Mouse (Mus musculus): ENCODE measurements at regions not wholly inside any gene's neighbourhood (a gene's known extent, or its start where the extent isn't known, plus 50 kb on each side); places are given as distances from the start of the nearest gene placed in this dataset.
"Not testable (repeated sequence)": the region's sequence is repeated elsewhere in the genome, so short reads cannot be mapped to it uniquely, and the experiment has no call there.

- Histone ChIP-seq H3K9me3 (ENCODE audit: control insufficient read depth, low read length) (no peaks in the 10 kb centered on the region), H3K36me3 (ENCODE audit: control insufficient read depth, insufficient read depth, low read length) (no peaks in the 10 kb centered on the region), H3K9ac (ENCODE audit: low read length) (no peak overlapping the region), H3K4me2 (ENCODE audit: low read depth, low read length, severe bottlenecking) (no peak overlapping the region), H3K4me1 (replicated peaks; ENCODE audit: control insufficient read depth, insufficient read depth, low read length) (no peaks in the 10 kb centered on the region), H3K4me3 (ENCODE audit: low read depth, low read length) (no peak overlapping the region), H3K27me3 (ENCODE audit: control insufficient read depth, insufficient read depth, low read length) (no peaks in the 10 kb centered on the region), H3K27ac (ENCODE audit: low read depth, low read length) (no peak overlapping the region)
- ATAC-seq (replicated peaks; ENCODE audit: low FRiP score) (no peak), DNase-seq (ENCODE audit: low spot score) (no peak)
- 71% methylated on average over 17 of the region's 17 CpGs for WGBS
Observed at GRCm38 (mm10) chr2:114411940-114412715, 210.9 kb upstream of the Zfp770 start.

- Histone ChIP-seq H3K4me1 (replicated peaks; ENCODE audit: control insufficient read depth, insufficient read depth, low read length) (no peaks in the 10 kb centered on the region), H3K36me3 (ENCODE audit: control insufficient read depth, insufficient read depth, low read length) (no peaks in the 10 kb centered on the region), H3K27ac (ENCODE audit: low read depth, low read length) (no peak overlapping the region), H3K27me3 (ENCODE audit: control insufficient read depth, insufficient read depth, low read length) (no peaks in the 10 kb centered on the region), H3K4me2 (ENCODE audit: low read depth, low read length, severe bottlenecking) (no peak overlapping the region), H3K9ac (ENCODE audit: low read length) (no peak overlapping the region), H3K4me3 (ENCODE audit: low read depth, low read length) (no peak overlapping the region), H3K9me3 (ENCODE audit: control insufficient read depth, low read length) (no peaks in the 10 kb centered on the region)
- ATAC-seq (replicated peaks; ENCODE audit: low FRiP score) = no peak
- 88% methylated on average over 3 of the region's 3 CpGs for WGBS
- DNase-seq (ENCODE audit: low spot score) = no peak
Observed at GRCm38 (mm10) chr2:114410717-114411116, 209.4 kb upstream of the Zfp770 start.

GRCm38 (mm10) chr2:114409542-114409941, 208.3 kb upstream of the Zfp770 start:
- Histone ChIP-seq H3K4me1 (replicated peaks; ENCODE audit: control insufficient read depth, insufficient read depth, low read length) (no peaks in the 10 kb centered on the region), H3K36me3 (ENCODE audit: control insufficient read depth, insufficient read depth, low read length) (no peaks in the 10 kb centered on the region), H3K9me3 (ENCODE audit: control insufficient read depth, low read length) (no peaks in the 10 kb centered on the region), H3K4me2 (ENCODE audit: low read depth, low read length, severe bottlenecking) (no peak overlapping the region), H3K27ac (ENCODE audit: low read depth, low read length) (no peak overlapping the region), H3K9ac (ENCODE audit: low read length) (no peak overlapping the region), H3K27me3 (ENCODE audit: control insufficient read depth, insufficient read depth, low read length) (no peaks in the 10 kb centered on the region), H3K4me3 (ENCODE audit: low read depth, low read length) (no peak overlapping the region)
- ATAC-seq (replicated peaks; ENCODE audit: low FRiP score) (no peak), DNase-seq (ENCODE audit: low spot score) (no peak)

GRCm38 (mm10) chr2:114407408-114407807, 206.1 kb upstream of the Zfp770 start:
- no peaks in the 10 kb centered on the region for H3K4me1 ChIP-seq (replicated peaks; ENCODE audit: control insufficient read depth, insufficient read depth, low read length)
- 32% methylated on average over 5 of the region's 5 CpGs for WGBS
- no peaks in the 10 kb centered on the region for H3K27me3 ChIP-seq (ENCODE audit: control insufficient read depth, insufficient read depth, low read length)
- ATAC-seq (replicated peaks; ENCODE audit: low FRiP score) (no peak), DNase-seq (ENCODE audit: low spot score) (no peak)
- no peak overlapping the region for H3K4me3 ChIP-seq (ENCODE audit: low read depth, low read length)
- H3K9ac ChIP-seq (ENCODE audit: low read length) = no peak overlapping the region
- H3K27ac ChIP-seq (ENCODE audit: low read depth, low read length) = no peak overlapping the region
- H3K36me3 ChIP-seq (ENCODE audit: control insufficient read depth, insufficient read depth, low read length) = no peaks in the 10 kb centered on the region
- no peaks in the 10 kb centered on the region for H3K9me3 ChIP-seq (ENCODE audit: control insufficient read depth, low read length)
- no peak overlapping the region for H3K4me2 ChIP-seq (ENCODE audit: low read depth, low read length, severe bottlenecking)

GRCm38 (mm10) chr2:114384566-114384965, 183.3 kb upstream of the Zfp770 start:
- Histone ChIP-seq H3K4me2 (ENCODE audit: low read depth, low read length, severe bottlenecking) (no peak overlapping the region), H3K4me3 (ENCODE audit: low read depth, low read length) (no peak overlapping the region), H3K9me3 (ENCODE audit: control insufficient read depth, low read length) (no peaks in the 10 kb centered on the region), H3K27me3 (ENCODE audit: control insufficient read depth, insufficient read depth, low read length) (peaks cover 2% of the 10 kb centered on the region; the same call in 1 of the 2 replicates), H3K27ac (ENCODE audit: low read depth, low read length) (no peak overlapping the region), H3K36me3 (ENCODE audit: control insufficient read depth, insufficient read depth, low read length) (no peaks in the 10 kb centered on the region), H3K9ac (ENCODE audit: low read length) (no peak overlapping the region), H3K4me1 (replicated peaks; ENCODE audit: control insufficient read depth, insufficient read depth, low read length) (no peaks in the 10 kb centered on the region)
- ATAC-seq (replicated peaks; ENCODE audit: low FRiP score) = no peak
- WGBS = 5% methylated on average over 3 of the region's 3 CpGs
- no peak for DNase-seq (ENCODE audit: low spot score)

- Histone ChIP-seq H3K9me3 (ENCODE audit: control insufficient read depth, low read length) (no peaks in the 10 kb centered on the region), H3K4me2 (ENCODE audit: low read depth, low read length, severe bottlenecking) (no peak overlapping the region), H3K27ac (ENCODE audit: low read depth, low read length) (no peak overlapping the region), H3K4me3 (ENCODE audit: low read depth, low read length) (no peak overlapping the region), H3K27me3 (ENCODE audit: control insufficient read depth, insufficient read depth, low read length) (no peaks in the 10 kb centered on the region), H3K36me3 (ENCODE audit: control insufficient read depth, insufficient read depth, low read length) (no peaks in the 10 kb centered on the region), H3K9ac (ENCODE audit: low read length) (no peak overlapping the region), H3K4me1 (replicated peaks; ENCODE audit: control insufficient read depth, insufficient read depth, low read length) (no peaks in the 10 kb centered on the region)
- 79% methylated on average over 1 of the region's 1 CpGs for WGBS
- DNase-seq (ENCODE audit: low spot score) = no peak
- no peak for ATAC-seq (replicated peaks; ENCODE audit: low FRiP score)
Observed at GRCm38 (mm10) chr2:114378844-114379533, 177.7 kb upstream of the Zfp770 start.

GRCm38 (mm10) chr2:114373476-114373875, 172.2 kb upstream of the Zfp770 start:
- H3K4me2 ChIP-seq (ENCODE audit: low read depth, low read length, severe bottlenecking) = no peak overlapping the region
- no peaks in the 10 kb centered on the region for H3K36me3 ChIP-seq (ENCODE audit: control insufficient read depth, insufficient read depth, low read length)
- H3K27me3 ChIP-seq (ENCODE audit: control insufficient read depth, insufficient read depth, low read length) = no peaks in the 10 kb centered on the region
- H3K4me1 ChIP-seq (replicated peaks; ENCODE audit: control insufficient read depth, insufficient read depth, low read length) = no peaks in the 10 kb centered on the region
- no peak overlapping the region for H3K4me3 ChIP-seq (ENCODE audit: low read depth, low read length)
- no peak overlapping the region for H3K9ac ChIP-seq (ENCODE audit: low read length)
- DNase-seq (ENCODE audit: low spot score) (no peak), ATAC-seq (replicated peaks; ENCODE audit: low FRiP score) (no peak)
- no peaks in the 10 kb centered on the region for H3K9me3 ChIP-seq (ENCODE audit: control insufficient read depth, low read length)
- 77% methylated on average over 7 of the region's 7 CpGs for WGBS
- H3K27ac ChIP-seq (ENCODE audit: low read depth, low read length) = no peak overlapping the region

GRCm38 (mm10) chr2:114353876-114354275, 152.6 kb upstream of the Zfp770 start:
- not testable (repeated sequence) for H3K4me1 ChIP-seq (replicated peaks; ENCODE audit: control insufficient read depth, insufficient read depth, low read length); H3K27me3 ChIP-seq (ENCODE audit: control insufficient read depth, insufficient read depth, low read length); H3K27ac ChIP-seq (ENCODE audit: low read depth, low read length); H3K4me3 ChIP-seq (ENCODE audit: low read depth, low read length); H3K9me3 ChIP-seq (ENCODE audit: control insufficient read depth, low read length); ATAC-seq (replicated peaks; ENCODE audit: low FRiP score); H3K4me2 ChIP-seq (ENCODE audit: low read depth, low read length, severe bottlenecking); H3K9ac ChIP-seq (ENCODE audit: low read length); DNase-seq (ENCODE audit: low spot score); H3K36me3 ChIP-seq (ENCODE audit: control insufficient read depth, insufficient read depth, low read length)
- 89% methylated on average over 11 of the region's 11 CpGs for WGBS

Data from forebrain, embryonic 11.5 days (tissue).